Mouse (Mus musculus) hindlimb bud, embryonic 11.5 days (tissue): ENCODE measurements at regions not wholly inside any gene's neighbourhood (a gene's known extent, or its start where the extent isn't known, plus 50 kb on each side); places are given as distances from the start of the nearest gene placed in this dataset.
"Not testable (repeated sequence)": the region's sequence is repeated elsewhere in the genome, so short reads cannot be mapped to it uniquely, and the experiment has no call there.

Experiments used
- DNase-seq: peaks from one replicate; pipeline ENCODE4 v3.0.0-alpha.2; 2012; ENCODE audit warnings: low read depth, low spot score; ENCODE audit errors: extremely low spot score

GRCm38 (mm10) chr13:28842811-28843210 lies 110.7 kb downstream of the Sox4 start:
- no peak for DNase-seq

- DNase-seq = no peak
Measured at GRCm38 (mm10) chr13:28840142-28840541, 113.4 kb downstream of the Sox4 start.

GRCm38 (mm10) chr13:28839084-28839483 lies 114.4 kb downstream of the Sox4 start:
- no peak for DNase-seq

- DNase-seq = no peak
Measured at GRCm38 (mm10) chr13:28838216-28838615, 115.3 kb downstream of the Sox4 start.

- DNase-seq = not testable (repeated sequence)
Measured at GRCm38 (mm10) chr13:28837196-28837595, 116.3 kb downstream of the Sox4 start.

GRCm38 (mm10) chr13:28833700-28834065 lies 119.8 kb downstream of the Sox4 start:
- DNase-seq = no peak

- DNase-seq = no peak
Measured at GRCm38 (mm10) chr13:28832855-28833699, 120.4 kb downstream of the Sox4 start.

- no peak for DNase-seq
Measured at GRCm38 (mm10) chr13:28826284-28826683, 127.2 kb downstream of the Sox4 start.

GRCm38 (mm10) chr13:28823985-28824384 lies 129.5 kb downstream of the Sox4 start:
- DNase-seq = no peak

GRCm38 (mm10) chr13:28823311-28823880 lies 130.1 kb downstream of the Sox4 start:
- DNase-seq = no peak

GRCm38 (mm10) chr13:28820868-28821533 lies 132.5 kb downstream of the Sox4 start:
- DNase-seq = no peak

GRCm38 (mm10) chr13:28814127-28814526 lies 139.4 kb downstream of the Sox4 start:
- DNase-seq = no peak

- no peak for DNase-seq
Measured at GRCm38 (mm10) chr13:28811667-28812575, 141.6 kb downstream of the Sox4 start.

GRCm38 (mm10) chr13:28811081-28811439 lies 142.5 kb downstream of the Sox4 start:
- DNase-seq = no peak

GRCm38 (mm10) chr13:28810326-28811080 lies 143.0 kb downstream of the Sox4 start:
- DNase-seq = no peak

- no peak for DNase-seq
Measured at GRCm38 (mm10) chr13:28805302-28805701, 148.2 kb downstream of the Sox4 start.

- no peak for DNase-seq
Measured at GRCm38 (mm10) chr13:28801210-28801954, 152.1 kb downstream of the Sox4 start.

GRCm38 (mm10) chr13:28800676-28801075 lies 152.8 kb downstream of the Sox4 start:
- no peak for DNase-seq

GRCm38 (mm10) chr13:28799474-28799873 lies 154.0 kb downstream of the Sox4 start:
- no peak for DNase-seq
